Mouse (Mus musculus) thymus, adult 18-20 months (tissue): ENCODE data around the gene 1700030J22Rik.

Source experiments
- DNase-seq, 2 experiments: peaks; one replicate each; pipeline ENCODE4 v3.0.0; 2022; ENCODE audit warnings: mixed read lengths in 2 of 2

Gene 1700030J22Rik

DNA sequence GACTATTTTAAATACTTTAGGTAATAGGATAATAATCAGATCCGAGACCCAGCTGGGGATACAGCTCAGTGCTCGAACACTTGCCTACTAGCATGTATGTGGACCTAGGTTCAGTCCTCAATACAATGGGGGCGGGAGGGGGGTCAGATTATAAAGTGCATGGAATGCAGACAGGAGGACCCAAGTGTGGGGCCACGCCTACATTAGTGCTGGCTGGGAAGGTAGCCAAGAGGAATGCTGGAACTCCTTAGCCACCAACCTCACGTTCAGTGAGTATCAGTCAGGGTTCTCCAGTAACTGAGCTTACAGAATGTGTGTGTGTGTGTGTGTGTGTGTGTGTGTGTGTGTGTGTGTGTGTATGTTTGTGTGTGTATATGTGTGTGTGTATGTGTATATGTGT is 27.4 kb downstream of the 1700030J22Rik start:
- no peak for DNase-seq

DNA sequence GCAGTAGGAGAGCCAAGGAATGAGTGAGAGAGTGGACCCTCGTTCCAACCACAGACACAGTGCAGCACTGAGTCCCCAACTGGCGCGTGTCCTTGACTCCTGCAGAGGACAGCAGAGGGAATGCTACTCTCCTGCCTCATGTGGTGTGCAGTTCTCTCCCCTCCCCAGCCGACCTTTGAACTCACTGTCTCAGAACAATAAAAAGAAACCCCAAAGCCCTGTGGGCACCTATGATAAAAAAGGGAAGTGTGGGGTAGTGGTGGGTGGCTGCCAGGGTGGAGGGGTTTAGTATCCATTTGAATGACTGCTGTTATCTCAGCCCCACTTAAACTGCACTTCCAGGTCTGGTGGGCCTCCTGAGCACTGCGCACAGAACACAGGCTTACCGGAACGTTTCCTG is 31.2 kb downstream of the 1700030J22Rik start:
- DNase-seq, result no peak

DNA sequence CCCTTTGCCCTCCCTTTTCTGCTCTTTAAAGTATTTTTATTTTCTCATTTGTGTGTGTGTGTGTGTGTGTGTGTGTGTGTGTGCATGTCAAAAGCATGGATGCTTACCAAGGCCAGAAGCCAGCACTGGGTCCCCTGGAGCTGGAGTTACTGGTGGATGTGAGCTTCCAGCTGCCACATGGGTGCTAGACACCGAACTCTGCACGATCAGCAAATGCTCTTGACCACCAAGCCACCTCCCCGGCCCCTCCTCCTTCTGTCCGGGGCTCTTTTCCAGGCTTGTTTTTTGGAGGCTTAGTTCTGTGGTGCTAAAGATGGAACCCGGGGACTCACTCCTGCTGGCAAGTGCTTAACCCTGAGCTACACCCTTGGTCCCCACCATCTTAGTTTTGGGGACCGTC is 31.9 kb downstream of the 1700030J22Rik start:
- no peak for DNase-seq

DNA sequence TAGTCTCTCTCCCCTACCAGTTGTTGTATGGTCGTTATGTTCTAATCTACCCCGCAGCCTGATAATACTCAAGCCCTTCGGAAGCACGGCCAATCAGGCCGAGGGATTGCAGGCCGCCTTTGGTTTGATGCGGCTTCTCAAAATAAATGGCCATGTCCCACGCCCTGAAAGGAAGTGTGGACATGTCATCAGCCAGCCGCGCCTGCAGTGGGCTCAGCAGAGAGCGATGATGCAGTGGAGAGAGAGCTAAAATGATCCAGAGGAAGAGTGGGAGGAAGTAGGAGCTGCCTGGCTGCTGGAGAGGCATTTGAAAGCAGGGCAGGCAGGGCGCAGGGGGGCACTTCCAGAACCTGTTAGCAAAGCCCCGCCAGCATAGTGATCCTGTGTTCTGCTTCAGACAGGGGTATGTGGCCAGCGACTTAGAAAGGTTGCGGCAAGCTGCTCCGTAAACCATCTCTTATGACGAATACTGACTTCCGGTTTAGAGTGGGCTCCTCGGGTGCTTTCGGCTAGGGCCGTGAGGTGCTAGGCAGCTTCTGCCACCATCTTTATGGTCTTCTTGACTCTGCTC is 32.4 kb downstream of the 1700030J22Rik start:
- DNase-seq, result no peak

DNA sequence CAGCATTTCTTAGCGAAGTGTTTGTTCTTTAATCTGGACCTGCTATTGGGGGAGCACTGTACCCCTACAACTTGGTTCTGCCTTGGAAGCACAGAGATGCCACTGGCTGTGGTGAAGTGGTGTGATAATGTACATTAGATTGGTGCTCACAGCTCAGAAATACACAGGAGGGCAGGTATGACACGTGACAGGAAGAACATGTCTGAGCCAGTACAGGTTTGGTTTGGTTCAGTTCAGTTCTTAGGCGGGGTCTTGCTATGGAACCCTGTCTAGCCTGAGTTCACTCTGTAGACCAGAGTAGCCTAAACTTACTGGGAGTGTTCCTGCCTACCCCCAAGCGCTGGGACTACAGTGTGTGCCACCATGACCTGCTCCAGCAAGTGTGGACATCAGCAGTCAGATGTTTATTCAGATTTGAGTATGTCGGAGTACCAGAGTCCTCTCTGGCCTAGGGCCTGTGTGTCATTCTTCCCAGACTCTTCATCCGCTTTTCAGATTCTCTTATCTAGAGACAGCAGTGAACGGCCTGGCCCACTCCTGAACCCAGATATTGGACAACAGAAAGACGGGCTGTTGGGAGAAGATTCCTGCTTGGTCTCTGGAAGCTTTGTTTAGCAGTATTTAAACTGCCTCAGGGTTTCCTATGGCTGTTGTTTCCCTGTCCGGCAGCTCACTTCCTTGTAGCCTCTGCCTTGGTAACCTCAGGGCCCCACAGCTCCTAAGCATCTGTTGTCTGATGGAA is 33.4 kb downstream of the 1700030J22Rik start:
- no peak for DNase-seq

DNA sequence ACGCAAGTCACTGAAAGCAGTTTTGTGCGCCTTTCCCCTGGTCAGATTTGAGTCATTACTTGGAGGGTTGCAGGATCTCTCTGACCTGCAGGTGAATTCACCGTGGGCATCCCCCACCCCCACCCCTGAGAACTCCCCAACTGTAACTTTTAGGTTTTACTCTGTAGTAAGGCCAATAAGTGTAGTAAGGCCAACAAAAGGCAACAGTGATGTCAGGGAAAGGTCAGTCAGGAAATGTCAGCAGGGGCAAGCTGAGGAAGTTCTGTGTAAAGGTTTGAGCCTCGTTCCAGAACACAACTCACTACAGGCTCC is 34.4 kb downstream of the 1700030J22Rik start:
- no peak for DNase-seq

DNA sequence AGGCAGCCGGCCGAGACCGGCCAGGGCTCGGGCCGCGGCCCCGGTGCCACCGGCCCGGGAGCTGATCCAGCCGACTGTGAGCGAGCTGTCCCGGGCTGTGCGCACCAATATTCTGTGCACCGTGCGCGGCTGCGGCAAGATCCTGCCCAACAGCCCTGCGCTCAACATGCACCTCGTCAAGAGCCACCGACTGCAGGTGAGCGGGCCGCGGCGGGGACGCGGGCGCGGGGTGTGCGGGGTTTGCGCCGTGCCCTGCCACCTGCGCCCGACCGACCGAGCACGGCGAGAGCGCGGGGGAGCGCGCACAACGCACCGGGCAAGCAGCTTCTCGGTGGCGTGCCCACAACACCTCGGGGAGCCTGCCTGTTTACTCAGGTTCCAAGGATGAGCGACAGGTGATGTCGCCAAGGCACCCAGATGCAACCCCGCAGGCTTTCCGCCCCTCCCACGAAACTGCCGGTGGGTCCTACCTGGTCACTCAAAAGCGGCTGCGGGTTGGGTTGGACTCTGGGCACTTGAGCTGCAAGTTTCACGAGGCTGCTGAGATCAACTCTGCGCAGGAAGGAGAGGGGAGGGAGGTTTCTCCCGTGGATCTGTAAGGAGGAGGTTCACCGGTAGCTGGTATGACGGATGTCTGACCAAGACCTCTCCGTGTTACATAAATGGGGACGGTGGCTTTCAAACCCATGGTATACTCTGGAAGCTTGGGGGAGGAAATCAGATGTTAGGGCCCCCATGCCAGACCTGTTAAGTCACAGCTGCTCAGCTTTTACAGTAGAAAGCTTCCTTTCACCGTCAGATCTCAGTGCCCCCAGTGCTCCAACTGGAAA is 35.0 kb downstream of the 1700030J22Rik start:
- peak; percentile 28 to 30 for DNase-seq

DNA sequence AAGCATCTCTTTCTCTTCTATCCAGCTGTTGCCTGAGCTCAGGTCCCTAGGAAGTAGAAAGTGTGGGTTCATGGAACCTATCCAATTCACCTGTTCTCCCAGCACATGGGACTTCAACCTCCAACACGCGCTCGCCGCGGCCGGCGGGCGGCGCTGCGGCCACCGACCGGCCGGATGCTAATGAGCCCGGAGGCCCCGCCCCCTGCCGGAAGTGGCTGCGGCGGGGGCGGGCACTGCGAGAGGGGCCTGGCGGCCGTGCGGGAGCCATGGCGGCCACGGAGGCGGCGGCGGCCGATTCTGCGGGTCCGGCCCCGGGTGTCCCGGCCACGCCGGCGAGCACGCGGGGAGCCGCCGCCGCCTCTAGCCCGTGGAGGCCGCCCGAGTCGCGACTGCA is 35.6 kb downstream of the 1700030J22Rik start, which contains the start of gene Atmin:
Gene Atmin (plus strand): TSS at position 233 of the 394 bp plus-strand sequence.
- peak; percentile 63 to 67 for DNase-seq

DNA sequence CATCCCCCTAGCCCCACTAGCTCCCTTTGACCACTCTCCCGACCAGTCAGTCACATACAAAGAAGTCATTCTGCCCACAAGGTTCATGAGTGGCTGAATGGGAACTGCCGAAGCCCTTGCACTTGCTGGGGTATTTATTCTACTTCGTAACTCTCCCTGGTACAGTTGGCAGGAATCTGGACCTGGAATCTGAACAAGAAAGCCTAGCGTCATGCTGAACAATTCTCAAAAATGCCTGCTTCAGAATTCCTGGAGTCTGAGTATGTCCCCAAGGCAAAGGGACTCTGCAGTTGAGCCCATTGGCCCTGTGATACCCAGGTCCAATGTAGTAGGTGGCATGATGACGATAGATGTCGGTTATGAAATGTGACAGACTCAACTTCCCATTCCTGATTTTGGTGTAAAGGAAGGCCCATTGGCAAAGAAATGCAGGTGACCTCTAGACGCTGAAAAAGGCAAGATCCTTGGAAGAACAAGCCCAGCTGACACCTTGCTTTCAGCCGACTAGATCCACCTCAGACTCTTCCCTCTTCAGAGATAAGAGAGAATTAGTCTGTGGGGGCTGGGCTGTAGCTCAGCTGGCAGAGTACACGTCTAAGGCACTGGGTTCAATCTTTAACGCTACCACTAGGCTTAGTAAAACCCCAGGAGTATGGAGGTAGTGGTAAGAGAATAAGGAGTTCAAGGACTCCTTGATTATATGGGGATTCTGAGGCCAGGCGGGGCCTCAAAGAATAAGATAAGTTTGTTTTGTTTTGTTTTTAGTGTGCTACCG is 36.3 kb downstream of the 1700030J22Rik start:
- DNase-seq, result no peak

DNA sequence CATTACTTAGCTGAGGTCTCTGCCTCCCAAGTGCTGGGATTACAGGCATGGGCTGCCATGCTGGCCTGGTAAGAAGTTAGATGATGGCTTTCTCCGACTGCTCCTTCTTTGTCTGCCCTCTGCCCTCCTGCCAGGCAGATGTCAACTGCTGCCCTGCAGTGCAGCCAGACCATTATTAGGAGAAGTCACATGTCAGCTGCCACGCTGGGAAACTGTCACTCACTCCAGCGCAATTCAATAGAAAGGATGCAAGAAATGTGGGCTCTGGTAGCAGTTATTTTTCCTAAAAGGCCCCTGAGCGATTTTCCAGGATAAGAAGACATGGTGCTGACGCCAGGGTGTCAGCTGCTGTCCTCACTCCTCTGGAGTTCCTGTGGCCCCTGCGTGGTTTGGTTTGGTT is 43.3 kb downstream of the 1700030J22Rik start:
- no peak for DNase-seq

DNA sequence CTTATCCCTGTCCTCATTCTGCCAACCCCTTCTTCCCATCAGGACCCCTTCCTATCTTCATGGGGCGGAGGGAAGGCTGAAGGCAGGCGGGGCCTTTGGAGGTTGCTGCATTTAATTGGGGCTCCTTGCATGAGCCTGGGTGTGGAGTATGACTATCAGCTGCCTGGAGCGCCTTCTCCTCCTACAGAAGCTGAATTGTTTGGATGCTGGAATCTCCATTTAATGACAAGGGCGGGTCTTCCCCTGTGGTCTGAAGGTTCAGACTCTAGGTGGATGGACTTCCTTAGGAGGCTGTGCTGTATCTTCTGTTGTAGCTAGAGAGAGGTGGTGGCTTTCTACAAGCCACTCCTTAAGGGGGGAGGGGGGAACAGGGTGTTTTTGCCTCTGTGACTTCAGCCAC is 43.8 kb downstream of the 1700030J22Rik start:
- no peak for DNase-seq

DNA sequence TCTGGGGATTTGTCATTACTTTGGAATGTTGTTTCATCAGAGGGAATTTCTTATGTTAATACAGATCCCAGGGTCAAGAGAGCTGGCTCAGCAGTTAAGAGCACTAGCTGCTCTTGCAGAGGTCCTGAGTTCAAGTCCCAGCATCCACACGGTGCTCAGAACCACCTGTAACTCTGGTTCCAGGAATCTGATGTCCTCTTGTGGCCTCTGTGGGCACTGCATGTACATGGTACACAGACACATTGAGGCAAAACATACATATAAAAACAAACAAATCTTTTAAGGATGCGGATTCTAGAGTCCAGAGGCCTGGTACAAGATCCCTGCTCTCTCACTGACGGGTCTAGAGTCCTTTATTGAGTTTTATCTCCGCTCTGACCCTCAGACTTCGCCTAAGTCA is 50.2 kb downstream of the 1700030J22Rik start:
- DNase-seq, result no peak

DNA sequence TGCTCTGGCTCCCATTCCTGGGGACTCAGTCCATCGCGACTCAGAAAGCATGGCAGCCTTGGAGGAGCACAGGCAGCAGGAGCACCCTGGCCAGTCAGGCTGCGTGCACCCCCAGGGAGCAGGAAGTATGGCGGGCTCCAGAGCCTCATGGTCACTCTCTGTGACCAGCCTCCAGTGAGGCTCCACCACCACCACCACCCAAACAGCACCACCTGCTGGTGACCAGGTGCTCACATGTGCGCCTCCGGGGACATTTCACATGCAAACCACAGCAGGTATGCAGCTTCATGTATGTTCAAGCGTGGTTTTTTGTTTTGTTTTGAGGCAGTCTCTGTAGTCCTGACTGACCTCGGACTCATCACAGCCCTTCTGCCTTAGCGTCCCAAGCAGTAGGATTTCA is 50.9 kb downstream of the 1700030J22Rik start:
- DNase-seq, result peak; percentile 16 to 35

DNA sequence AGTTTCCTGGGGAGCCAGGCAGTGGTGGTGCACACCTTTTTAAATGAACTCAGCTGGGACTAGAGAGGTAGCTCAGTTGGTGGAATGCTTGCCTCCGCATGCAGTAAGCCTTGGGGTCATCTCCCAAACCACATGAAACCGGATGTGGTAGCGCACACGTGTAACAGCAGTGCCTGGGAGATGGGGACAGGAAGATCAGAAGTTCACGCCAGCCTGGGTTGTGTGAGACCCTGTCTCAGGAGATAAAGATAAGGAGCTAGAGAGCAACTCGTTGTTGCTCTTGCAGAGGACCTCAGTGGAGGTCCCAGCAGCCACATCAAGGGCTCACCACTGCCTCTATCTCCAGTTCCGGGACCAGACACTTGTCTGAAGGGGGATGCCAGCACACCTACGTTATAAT is 55.2 kb downstream of the 1700030J22Rik start:
- peak; percentile 27 to 67 for DNase-seq

DNA sequence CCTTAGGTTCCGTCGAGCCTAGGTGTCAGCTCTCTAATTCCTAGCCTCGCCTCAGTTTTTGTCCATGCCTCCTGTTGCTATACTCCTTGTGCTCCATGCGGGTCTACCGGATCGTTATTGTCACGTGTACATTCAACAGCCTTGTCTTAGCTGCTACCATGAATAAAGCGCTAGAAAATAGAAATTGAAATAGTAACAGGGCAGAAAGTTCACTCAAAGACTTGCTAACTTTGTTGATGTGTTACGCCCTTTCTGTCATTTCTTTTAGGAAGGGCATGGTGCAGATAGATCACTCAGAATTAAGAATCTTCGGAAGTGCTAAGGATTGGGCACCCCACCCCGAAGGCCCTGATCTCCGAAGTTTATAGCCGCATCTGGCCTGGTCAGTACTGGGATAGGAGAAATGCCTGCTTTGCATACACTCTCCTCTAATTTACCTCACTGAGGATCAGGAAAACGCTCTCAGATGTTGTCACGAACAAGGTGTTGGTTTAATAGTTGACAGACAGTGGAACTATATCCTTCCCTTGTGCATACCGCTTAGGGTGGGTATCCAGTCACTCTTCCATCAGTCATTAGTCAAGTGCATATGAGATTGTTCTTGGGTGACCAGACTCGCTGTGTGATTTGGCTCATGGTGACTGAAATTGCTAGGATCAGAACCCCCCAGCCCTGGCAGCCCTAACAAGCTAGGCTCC is 56.5 kb downstream of the 1700030J22Rik start:
- DNase-seq, result no peak

DNA sequence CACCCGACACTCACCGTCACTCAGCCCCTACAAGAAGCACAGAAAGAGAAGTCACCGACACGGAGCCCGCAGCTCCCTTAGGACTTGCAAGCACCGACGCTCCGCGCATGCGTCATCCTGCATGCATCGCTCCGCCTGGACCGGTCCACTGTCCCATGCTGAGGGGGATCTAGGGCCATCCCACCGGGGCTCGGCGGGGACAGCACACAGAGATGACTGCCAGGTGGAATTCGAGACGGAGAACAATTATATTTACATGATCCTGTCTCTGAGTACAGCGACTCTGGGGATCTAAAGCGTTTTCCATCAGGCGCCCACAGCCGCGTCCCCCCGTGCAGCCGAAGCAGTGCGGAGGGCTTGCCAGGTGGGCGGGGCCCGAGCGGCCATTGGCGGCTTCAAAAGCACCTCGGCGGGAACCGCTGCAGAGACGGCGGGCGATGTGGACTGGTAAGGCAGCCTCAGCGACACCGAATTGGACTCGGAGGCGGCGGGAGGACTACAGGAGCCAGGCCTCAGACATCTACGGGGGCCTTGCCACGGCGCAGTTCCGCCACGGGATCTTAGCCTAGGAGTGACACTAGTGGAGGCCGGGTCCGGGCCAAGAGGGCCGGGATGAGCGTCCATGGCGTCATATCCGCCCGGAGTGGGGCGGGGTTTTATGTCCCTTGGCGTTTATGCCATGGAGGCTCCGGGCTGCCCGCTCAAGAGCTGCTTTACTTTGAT is 57.3 kb downstream of the 1700030J22Rik start, which contains the start of the genes Cmc2 and Cenpn:
Gene Cmc2 (minus strand): TSS at position 119 of the 723 bp plus-strand sequence.
Gene Cenpn (plus strand): TSS at position 394 of the 723 bp plus-strand sequence.
- DNase-seq, result peak; percentile 78 to 80

DNA sequence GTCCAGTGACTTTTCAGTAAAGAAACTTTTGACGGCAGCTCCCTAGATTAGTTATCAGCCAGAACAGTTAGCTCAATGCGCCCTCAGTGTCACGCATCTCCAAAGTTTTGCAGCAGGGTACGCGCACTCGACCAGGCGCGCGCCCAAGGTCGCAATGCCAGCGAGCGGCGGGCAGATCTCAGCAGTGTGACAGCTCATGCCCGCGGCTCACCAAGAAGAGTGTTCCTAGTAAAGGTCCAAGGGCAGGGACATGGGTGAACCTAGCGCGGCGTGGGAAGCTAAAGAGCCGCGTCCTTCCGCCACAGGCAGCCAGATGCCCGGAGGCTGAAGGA is 57.8 kb downstream of the 1700030J22Rik start:
- no peak for DNase-seq
